Mouse (Mus musculus): Measurements from ENCODE around the gene Zfp979. TPM values are rescaled to one million over a fixed set of nuclear protein-coding genes. Genes with fewer than 3 reads are reported as not detected.
"Not testable (repeated sequence)": the region's sequence is repeated elsewhere in the genome, so short reads cannot be mapped to it uniquely, and the experiment has no call there.

Zfp979 gene
- total RNA-seq (2022): under 1 TPM; 0.68 to 0.92 (median 0.76) TPM

GRCm38 (mm10) chr4:147642413-147642812, at the start of gene Zfp979:
Zfp979 (minus strand) TSS chr4:147642513.
- not testable (repeated sequence) for DNase-seq (ENCODE audit: low spot score in 2 of 2)

GRCm38 (mm10) chr4:147655245-147655644, 12.9 kb upstream of the Zfp979 start:
- not testable (repeated sequence) for DNase-seq (ENCODE audit: low spot score in 2 of 2)

GRCm38 (mm10) chr4:147647407-147647806, 5.1 kb upstream of the Zfp979 start:
- not testable (repeated sequence) for DNase-seq (ENCODE audit: low spot score in 2 of 2)

GRCm38 (mm10) chr4:147641932-147642331, 381 bp downstream of the Zfp979 start:
- not testable (repeated sequence) for DNase-seq (ENCODE audit: low spot score in 2 of 2)

GRCm38 (mm10) chr4:147633818-147634262, 8.5 kb downstream of the Zfp979 start:
- not testable (repeated sequence) for DNase-seq (ENCODE audit: low spot score in 2 of 2)

GRCm38 (mm10) chr4:147606511-147606910, 35.8 kb downstream of the Zfp979 start:
- not testable (repeated sequence) for DNase-seq (ENCODE audit: low spot score in 2 of 2)

GRCm38 (mm10) chr4:147605521-147605920, 36.8 kb downstream of the Zfp979 start:
- no peak for DNase-seq (ENCODE audit: low spot score in 2 of 2)

GRCm38 (mm10) chr4:147603806-147604205, 38.5 kb downstream of the Zfp979 start:
- DNase-seq (ENCODE audit: low spot score in 2 of 2): no peak

- no peak for DNase-seq (ENCODE audit: low spot score in 2 of 2)
Observed at GRCm38 (mm10) chr4:147601881-147602280, 40.4 kb downstream of the Zfp979 start.

GRCm38 (mm10) chr4:147598831-147599230, 43.5 kb downstream of the Zfp979 start:
- no peak for DNase-seq (ENCODE audit: low spot score in 2 of 2)

GRCm38 (mm10) chr4:147597685-147598084, 44.6 kb downstream of the Zfp979 start:
- DNase-seq (ENCODE audit: low spot score in 2 of 2): no peak

GRCm38 (mm10) chr4:147594630-147595029, 47.7 kb downstream of the Zfp979 start:
- DNase-seq (ENCODE audit: low spot score in 2 of 2): not testable (repeated sequence)

GRCm38 (mm10) chr4:147586511-147587473, 55.5 kb downstream of the Zfp979 start:
- DNase-seq (ENCODE audit: low spot score in 2 of 2): no peak

GRCm38 (mm10) chr4:147579371-147579770, 62.9 kb downstream of the Zfp979 start:
- not testable (repeated sequence) for DNase-seq (ENCODE audit: low spot score in 2 of 2)

- not testable (repeated sequence) for DNase-seq (ENCODE audit: low spot score in 2 of 2)
Observed at GRCm38 (mm10) chr4:147571156-147571555, 71.2 kb downstream of the Zfp979 start.

- DNase-seq (ENCODE audit: low spot score in 2 of 2): no peak
Observed at GRCm38 (mm10) chr4:147565426-147566220, 76.7 kb downstream of the Zfp979 start.

Other genes with a start within 250 kb of the Zfp979 start
- gene Zfp982, start 150.1 kb downstream of the Zfp979 start, total RNA-seq (2022): 1 to 10 TPM; 1.4 to 3.0 (median 2.2) TPM
- gene Gm16503, start 102.3 kb downstream of the Zfp979 start, total RNA-seq (2022): under 1 TPM in 1 of 4 experiments, not detected in 3; 0.09 TPM
- gene Zfp985, start 89.2 kb downstream of the Zfp979 start, total RNA-seq (2022): under 1 TPM in 1 of 4 experiments, not detected in 3; 0.58 TPM
- gene Zfp534, start 60.0 kb upstream of the Zfp979 start, total RNA-seq (2022): under 1 TPM in 1 of 4 experiments, not detected in 3; 0.11 TPM
- 1 to 10 TPM in 2 of 4 experiments, under 1 TPM in 2; 0.70 to 1.4 (median 0.89) TPM for gene Zfp984, start 167.3 kb upstream of the Zfp979 start, total RNA-seq (2022)
- 10 to 100 TPM; 10.2 to 11.5 (median 10.5) TPM for gene Zfp933, start 205.9 kb upstream of the Zfp979 start, total RNA-seq (2022)
- gene Miip, start 226.3 kb upstream of the Zfp979 start, total RNA-seq (2022): 1 to 10 TPM; 3.6 to 5.1 (median 4.8) TPM
- 1 to 10 TPM; 5.1 to 9.2 (median 6.7) TPM for gene Fv1, start 226.5 kb upstream of the Zfp979 start, total RNA-seq (2022)